Mouse (Mus musculus): ENCODE data around the gene Phkg1. TPM values are rescaled to one million over a fixed set of nuclear protein-coding genes. Genes with fewer than 3 reads are reported as not detected.
"Not testable (repeated sequence)": the region's sequence is repeated elsewhere in the genome, so short reads cannot be mapped to it uniquely, and the experiment has no call there.

Phkg1 gene
- polyA plus RNA-seq, 2 experiments from 2014 or later = 0.49 TPM; not detected in 1

GRCm38 (mm10) chr5:129907775-129908174 lies 9.4 kb upstream of the Phkg1 start:
- ATAC-seq = no peak

DNA sequence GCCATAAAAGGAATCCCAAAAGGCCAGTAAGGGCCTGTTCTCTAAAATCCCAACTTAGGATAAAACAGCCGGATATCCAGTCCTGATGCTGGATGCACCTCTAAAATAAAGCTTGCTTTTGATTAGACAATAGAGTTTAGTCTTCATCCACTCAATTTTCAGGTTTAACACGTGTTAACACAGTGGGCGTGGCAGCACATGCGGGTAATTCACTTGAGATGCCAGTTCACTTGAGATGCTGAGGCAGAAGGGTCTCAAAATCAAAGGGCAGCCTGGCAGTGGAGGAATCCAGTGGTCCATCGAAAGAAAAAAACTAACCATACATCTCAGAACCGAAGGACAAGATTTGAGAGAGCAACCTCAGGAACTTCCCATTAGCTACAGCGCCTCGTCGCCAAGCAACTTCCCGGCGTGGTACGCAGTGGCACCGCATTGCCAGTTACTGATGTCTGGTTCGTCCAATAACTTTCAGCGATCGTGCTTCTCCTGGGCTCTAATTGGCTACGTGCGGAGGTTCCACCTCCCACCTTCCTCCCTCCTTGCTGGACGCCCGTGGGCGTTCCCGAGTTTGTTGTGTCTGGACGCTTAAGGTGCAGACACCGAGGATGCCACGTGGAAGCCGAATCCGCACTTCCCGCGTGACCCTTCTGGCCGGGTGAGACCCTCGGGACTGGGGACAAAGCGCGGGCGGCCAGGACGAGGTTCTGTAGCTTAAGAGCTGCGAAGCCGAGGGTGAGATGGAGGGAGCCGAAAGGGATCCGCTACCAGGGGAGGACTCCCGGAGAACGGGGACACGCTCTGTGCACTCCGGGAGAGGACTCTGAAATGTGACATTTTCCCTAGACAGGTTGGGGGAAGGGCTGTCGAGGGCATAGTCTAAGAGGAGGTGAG lies 2.9 kb downstream of the Phkg1 start, which contains the start of gene Zbed5:
Gene Zbed5 (plus strand): TSS at position 526 of the 891 bp plus-strand sequence.
- peak; percentile 100 for ATAC-seq

- not testable (repeated sequence) for ATAC-seq
These were observed 8.0 kb downstream of the Phkg1 start for GRCm38 (mm10) chr5:129890390-129890789.

- ATAC-seq = peak; percentile 94
These were observed 11.3 kb downstream of the Phkg1 start, which contains the start of gene Chchd2 for GRCm38 (mm10) chr5:129886911-129887636. Gene Chchd2, minus strand, starts transcription at chr5:129887470.

DNA sequence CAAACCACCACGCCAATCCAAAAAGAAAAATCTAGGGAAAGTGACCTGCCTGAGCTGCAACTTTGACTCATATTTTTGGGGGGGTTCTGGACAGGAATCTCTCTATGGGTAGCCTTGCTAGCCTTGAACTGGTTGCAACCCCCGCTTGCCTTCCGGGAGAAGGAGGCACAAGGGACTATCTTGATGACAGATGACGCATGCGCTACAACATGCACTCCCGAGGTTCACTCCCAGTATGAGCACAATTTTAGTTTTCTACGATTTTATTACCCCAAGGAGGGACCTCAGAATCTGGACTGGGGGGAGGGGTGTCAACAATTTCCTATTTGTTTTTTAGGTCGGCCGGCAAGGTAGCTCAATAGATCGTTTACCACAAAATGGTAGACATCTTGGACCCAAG lies 12.1 kb downstream of the Phkg1 start:
- no peak for ATAC-seq

GRCm38 (mm10) chr5:129879888-129880287 lies 18.5 kb downstream of the Phkg1 start:
- no peak for ATAC-seq

DNA sequence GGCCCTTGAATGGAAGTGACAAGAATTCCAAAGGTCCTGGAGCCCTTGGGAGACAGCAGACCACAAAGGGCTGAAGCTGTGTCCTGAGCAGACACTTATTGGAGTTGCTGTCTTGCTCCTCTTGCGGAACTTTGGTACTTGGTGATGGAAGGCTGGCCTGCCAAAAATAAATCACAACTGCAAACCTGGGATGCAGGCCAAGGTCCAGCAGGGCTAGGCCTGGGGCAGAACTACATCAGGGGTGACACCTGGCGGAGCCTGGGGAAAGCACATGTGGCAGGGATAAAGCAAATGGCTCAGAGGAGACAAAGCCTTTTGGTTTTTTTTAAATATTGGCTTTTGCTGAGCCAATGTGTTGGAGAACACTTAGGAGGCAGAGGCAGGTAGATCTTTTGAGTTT lies 19.4 kb downstream of the Phkg1 start:
- ATAC-seq = no peak

GRCm38 (mm10) chr5:129877731-129878455 lies 20.5 kb downstream of the Phkg1 start:
- no peak for ATAC-seq

- ATAC-seq = no peak
These were observed 23.3 kb downstream of the Phkg1 start for GRCm38 (mm10) chr5:129875098-129875497.

- ATAC-seq = no peak
These were observed 24.4 kb downstream of the Phkg1 start for GRCm38 (mm10) chr5:129873942-129874341.

DNA sequence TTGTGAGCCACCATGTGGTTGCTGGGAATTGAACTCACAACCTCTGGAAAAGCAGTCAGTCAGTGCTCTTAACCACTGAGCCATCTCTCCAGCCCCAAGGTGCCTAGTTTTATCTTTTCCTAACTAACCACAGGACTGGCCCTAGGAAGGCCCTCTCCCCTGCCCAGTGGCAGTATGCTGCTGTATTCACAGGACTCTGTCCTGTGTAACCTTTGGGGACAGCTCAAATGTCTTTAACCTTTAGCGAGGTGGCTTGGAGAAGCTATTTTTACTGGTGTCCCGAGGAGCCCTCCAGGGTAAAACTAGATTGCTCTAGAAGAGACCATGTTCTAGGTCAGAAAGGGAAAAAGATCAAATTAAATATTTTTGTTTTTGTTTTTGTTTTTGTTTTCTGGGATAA lies 27.1 kb downstream of the Phkg1 start:
- ATAC-seq = no peak

GRCm38 (mm10) chr5:129869238-129869995 lies 28.9 kb downstream of the Phkg1 start:
- ATAC-seq = no peak

GRCm38 (mm10) chr5:129865841-129866240 lies 32.5 kb downstream of the Phkg1 start:
- ATAC-seq = no peak

DNA sequence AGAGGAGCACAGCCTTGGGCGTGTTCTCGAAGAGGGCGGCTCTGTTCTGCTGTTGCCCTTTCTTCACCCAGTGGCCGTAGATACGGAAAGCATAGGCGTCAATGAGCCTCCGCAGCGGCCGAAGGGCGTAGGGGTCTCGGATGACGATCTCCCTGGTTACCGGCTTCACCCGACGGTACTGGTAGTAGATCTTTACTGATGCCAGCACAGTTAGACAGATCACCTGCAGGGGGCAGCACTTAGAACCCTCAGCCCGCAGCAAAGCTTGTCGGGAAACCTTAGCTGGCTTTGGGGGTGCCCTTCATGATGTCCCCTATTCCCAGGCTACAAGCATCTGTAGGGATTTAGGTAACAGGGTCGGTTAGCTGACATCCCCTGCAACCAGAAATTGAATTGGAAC lies 33.9 kb downstream of the Phkg1 start:
- no peak for ATAC-seq

GRCm38 (mm10) chr5:129862325-129862724 lies 36.0 kb downstream of the Phkg1 start:
- ATAC-seq = no peak

- ATAC-seq = no peak
These were observed 41.9 kb downstream of the Phkg1 start for GRCm38 (mm10) chr5:129856414-129856813.

GRCm38 (mm10) chr5:129855163-129855562 lies 43.2 kb downstream of the Phkg1 start:
- no peak for ATAC-seq

GRCm38 (mm10) chr5:129847558-129847820 lies 50.9 kb downstream of the Phkg1 start:
- ATAC-seq = no peak

DNA sequence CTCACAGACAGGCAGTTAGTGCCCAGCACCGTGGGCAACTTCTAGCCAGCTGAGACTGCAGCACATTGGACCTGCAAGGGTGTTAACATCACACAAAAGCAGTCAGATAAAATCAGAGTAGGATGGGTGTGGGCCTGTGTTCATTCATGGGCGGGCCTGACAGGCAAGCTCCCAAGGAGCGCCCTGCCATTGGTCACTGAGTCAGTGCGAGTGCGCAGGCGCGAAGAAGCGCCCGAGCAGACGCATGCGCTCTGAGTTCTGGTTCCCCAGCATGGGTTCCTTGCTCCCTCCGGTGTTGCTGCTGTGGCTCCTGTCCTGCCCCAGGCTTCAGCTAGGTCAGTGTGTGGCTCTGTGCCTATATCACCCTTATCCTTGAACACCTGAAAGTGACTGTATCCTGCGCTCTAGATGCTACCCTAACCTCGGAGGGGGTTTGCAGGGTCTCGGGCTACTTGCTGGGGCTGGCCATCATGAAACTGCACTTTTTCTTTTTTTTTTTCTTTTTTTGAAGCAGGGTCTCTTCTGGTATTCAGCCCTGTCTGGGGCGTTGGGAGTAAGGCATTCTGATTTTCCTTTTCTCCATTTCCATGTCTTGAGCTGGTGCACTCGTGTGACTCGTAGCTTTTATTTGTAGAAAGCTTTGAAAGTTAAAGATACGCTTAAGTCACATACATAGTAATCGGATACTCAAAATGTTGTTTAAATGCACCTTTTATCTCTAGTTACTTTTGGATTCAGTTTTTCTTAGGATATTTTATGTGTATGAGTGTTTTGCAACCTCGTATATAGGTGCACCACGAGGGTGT lies 51.4 kb downstream of the Phkg1 start, which contains the start of gene Sumf2:
Gene Sumf2 (plus strand): TSS at position 235 of the 806 bp plus-strand sequence.
- ATAC-seq = peak; percentile 98

DNA sequence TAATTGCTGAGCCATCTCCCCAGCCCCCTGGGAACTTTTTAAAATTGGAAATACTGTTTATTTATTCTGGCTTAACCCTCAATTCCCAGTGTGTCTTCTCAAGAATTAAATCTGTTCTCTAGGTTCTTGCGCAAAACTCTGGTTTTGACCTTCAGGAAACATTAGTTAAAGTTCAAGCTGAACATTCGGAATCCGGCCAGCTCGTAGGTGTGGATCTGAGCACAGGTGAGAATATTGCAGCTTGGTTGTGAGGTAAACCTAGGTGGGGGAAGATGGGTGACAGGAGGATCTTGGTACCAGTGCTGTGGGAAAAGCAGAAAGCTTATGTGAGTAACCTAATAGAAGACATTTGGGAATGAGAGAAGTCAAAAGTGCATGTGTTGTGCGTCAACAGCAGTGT lies 53.5 kb downstream of the Phkg1 start:
- no peak for ATAC-seq

Measured in activated CD4-positive, CD25-positive, alpha-beta regulatory T cell, adult 4 months (primary cell).